Mouse (Mus musculus): Measurements from ENCODE around the gene Aspm. TPM values are rescaled to one million over a fixed set of nuclear protein-coding genes. Genes with fewer than 3 reads are reported as not detected.

The Aspm gene
- polyA plus RNA-seq, 2 experiments = 6.6 to 11.4 TPM

- Histone ChIP-seq H3K9ac (replicated peaks) (no peak overlapping the region), H3K9me3 (ENCODE audit: control insufficient read depth, low read length) (no peaks in the 10 kb centered on the region), H3K36me3 (replicated peaks; ENCODE audit: control insufficient read depth, insufficient read depth, low read depth) (peaks cover 21% of the 10 kb centered on the region), H3K4me1 (replicated peaks; ENCODE audit: control insufficient read depth in 2 of 2, insufficient read depth in 2 of 2, low read length in 1 of 2) (no peaks in the 10 kb centered on the region), H3K4me2 (ENCODE audit: low read depth) (no peak overlapping the region), H3K27me3 (ENCODE audit: control insufficient read depth, insufficient read depth, low read length) (no peaks in the 10 kb centered on the region), H3K27ac (no peak overlapping the region), H3K4me3 (ENCODE audit: insufficient read depth in 1 of 2, low read depth in 2 of 2, low read length in 2 of 2) (no peak overlapping the region)
- ATAC-seq (ENCODE audit: insufficient read depth) (no peak), DNase-seq (ENCODE audit: low read depth in 3 of 3, low spot score in 3 of 3) (no peak)
- WGBS (ENCODE audit: insufficient replicate concordance) = 76% methylated on average over 3 of the region's 3 CpGs
- TF ChIP-seq CTCF (IDR thresholded peaks at IDR 0.05; ENCODE audit: low read depth) (no peak), EP300 (IDR thresholded peaks at IDR 0.05; ENCODE audit: low read depth) (no peak)
Measured at GRCm38 (mm10) chr1:139496212-139496611, 41.6 kb downstream of the Aspm start.

DNA sequence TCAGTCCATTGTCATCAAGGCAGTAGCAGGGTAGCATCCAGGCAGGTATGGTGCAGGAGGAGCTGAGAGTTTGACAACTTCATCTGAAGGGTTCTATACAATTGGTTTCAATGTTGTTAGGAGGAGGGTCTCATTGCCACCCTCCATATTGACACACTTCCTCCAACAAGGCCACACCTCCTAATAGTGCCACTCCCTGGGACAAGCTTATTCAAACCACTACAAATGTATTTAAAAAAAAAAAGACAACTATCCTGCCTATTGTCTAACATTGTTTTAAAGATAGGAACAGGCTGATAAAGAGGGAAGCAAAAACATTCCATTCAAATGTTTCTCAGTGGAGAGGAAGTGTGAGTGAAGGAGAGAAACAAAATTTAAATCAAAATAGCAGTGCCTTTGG is 45.2 kb downstream of the Aspm start:
- H3K9ac ChIP-seq (replicated peaks) = no peak overlapping the region
- ATAC-seq (ENCODE audit: insufficient read depth) (no peak), DNase-seq (ENCODE audit: low read depth in 3 of 3, low spot score in 3 of 3) (no peak)
- TF ChIP-seq CTCF (IDR thresholded peaks at IDR 0.05; ENCODE audit: low read depth) = no peak
- no peak for TF ChIP-seq EP300 (IDR thresholded peaks at IDR 0.05; ENCODE audit: low read depth)
- no peaks in the 10 kb centered on the region for H3K27me3 ChIP-seq (ENCODE audit: control insufficient read depth, insufficient read depth, low read length)
- H3K27ac ChIP-seq = no peak overlapping the region
- H3K9me3 ChIP-seq (ENCODE audit: control insufficient read depth, low read length) = no peaks in the 10 kb centered on the region
- no peaks in the 10 kb centered on the region for H3K4me1 ChIP-seq (replicated peaks; ENCODE audit: control insufficient read depth in 2 of 2, insufficient read depth in 2 of 2, low read length in 1 of 2)
- no peaks in the 10 kb centered on the region; the same call in 1 of the 2 replicates for H3K36me3 ChIP-seq (replicated peaks; ENCODE audit: control insufficient read depth, insufficient read depth, low read depth)
- no peak overlapping the region for H3K4me3 ChIP-seq (ENCODE audit: insufficient read depth in 1 of 2, low read depth in 2 of 2, low read length in 2 of 2)
- H3K4me2 ChIP-seq (ENCODE audit: low read depth) = no peak overlapping the region

GRCm38 (mm10) chr1:139501258-139501752 is 46.7 kb downstream of the Aspm start, which contains the start of gene F13b:
Gene F13b, plus strand, starts transcription at chr1:139501702.
- Histone ChIP-seq H3K4me2 (ENCODE audit: low read depth) (peak within 1 kb of the TSS; percentile 21), H3K9me3 (ENCODE audit: control insufficient read depth, low read length) (no peaks in the 10 kb centered on the region), H3K27me3 (ENCODE audit: control insufficient read depth, insufficient read depth, low read length) (no peaks in the 10 kb centered on the region), H3K4me3 (ENCODE audit: insufficient read depth in 1 of 2, low read depth in 2 of 2, low read length in 2 of 2) (no peak within 1 kb of the TSS), H3K9ac (replicated peaks) (no peak within 1 kb of the TSS), H3K4me1 (replicated peaks; ENCODE audit: control insufficient read depth in 2 of 2, insufficient read depth in 2 of 2, low read length in 1 of 2) (no peaks in the 10 kb centered on the region), H3K36me3 (replicated peaks; ENCODE audit: control insufficient read depth, insufficient read depth, low read depth) (no peaks in the 10 kb centered on the region), H3K27ac (no peak within 1 kb of the TSS)
- no peak for TF ChIP-seq EP300 (IDR thresholded peaks at IDR 0.05; ENCODE audit: low read depth)
- TF ChIP-seq CTCF (IDR thresholded peaks at IDR 0.05; ENCODE audit: low read depth) = no peak
- WGBS (ENCODE audit: insufficient replicate concordance) = 64% methylated on average over 3 of the region's 3 CpGs
- DNase-seq (ENCODE audit: low read depth in 3 of 3, low spot score in 3 of 3) (peak in 1 of 3 experiments; percentile 6), ATAC-seq (ENCODE audit: insufficient read depth) (no peak)

DNA sequence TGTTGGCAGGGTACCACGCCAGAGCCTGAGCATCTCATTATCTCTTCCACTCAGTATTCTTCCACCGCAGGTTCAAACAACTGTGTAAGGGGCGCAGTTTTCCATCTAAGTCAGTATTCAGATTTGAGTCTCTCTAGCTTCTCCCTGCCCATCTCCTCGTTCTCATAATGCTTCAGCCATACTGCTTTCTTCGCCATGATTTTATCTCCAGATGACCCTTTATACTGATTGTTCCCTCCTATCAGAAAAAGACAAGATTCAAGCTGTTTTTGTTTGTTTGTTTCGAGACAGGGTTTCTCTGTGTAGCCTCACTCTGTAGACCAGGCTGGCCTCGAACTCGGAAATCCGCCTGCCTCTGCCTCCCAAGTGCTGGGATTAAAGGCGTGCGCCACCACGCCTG is 60.0 kb downstream of the Aspm start:
- Histone ChIP-seq H3K4me1 (replicated peaks; ENCODE audit: control insufficient read depth in 2 of 2, insufficient read depth in 2 of 2, low read length in 1 of 2) (no peaks in the 10 kb centered on the region), H3K9ac (replicated peaks) (no peak overlapping the region)
- TF ChIP-seq CTCF (IDR thresholded peaks at IDR 0.05; ENCODE audit: low read depth) = no peak
- no peak for TF ChIP-seq EP300 (IDR thresholded peaks at IDR 0.05; ENCODE audit: low read depth)

More for the DNA sequence above, 60.0 kb downstream of the Aspm start:
- 74% methylated on average over 12 of the region's 12 CpGs for WGBS (ENCODE audit: insufficient replicate concordance)
- Histone ChIP-seq H3K4me2 (ENCODE audit: low read depth) (no peak overlapping the region), H3K4me3 (ENCODE audit: insufficient read depth in 1 of 2, low read depth in 2 of 2, low read length in 2 of 2) (no peak overlapping the region), H3K36me3 (replicated peaks; ENCODE audit: control insufficient read depth, insufficient read depth, low read depth) (no peaks in the 10 kb centered on the region), H3K27me3 (ENCODE audit: control insufficient read depth, insufficient read depth, low read length) (no peaks in the 10 kb centered on the region), H3K27ac (no peak overlapping the region), H3K9me3 (ENCODE audit: control insufficient read depth, low read length) (no peaks in the 10 kb centered on the region)
- no peak for DNase-seq (ENCODE audit: low read depth in 3 of 3, low spot score in 3 of 3)
- no peak for ATAC-seq (ENCODE audit: insufficient read depth)

Other genes starting within 250 kb of the Aspm start
- gene Crb1, start 77.7 kb upstream of the Aspm start, polyA plus RNA-seq (2012; rRNA removed) = 0.01 TPM in 1 of 2 replicates, not detected in the other
- not detected in 2 replicates for gene Crb1, start 77.7 kb upstream of the Aspm start, polyA plus RNA-seq (2014; fragmentation: Nextera tagmentation; extraction: Ambion mirVana)
- 1.1 and 1.6 TPM in 2 replicates for gene Zbtb41, start 32.5 kb upstream of the Aspm start, polyA plus RNA-seq (2012; rRNA removed)
- 2.2 and 3.2 TPM in 2 replicates for gene Zbtb41, start 32.5 kb upstream of the Aspm start, polyA plus RNA-seq (2014; fragmentation: Nextera tagmentation; extraction: Ambion mirVana)
- 8.7 and 16.1 TPM in 2 replicates for gene F13b, start 46.9 kb downstream of the Aspm start, polyA plus RNA-seq (2012; rRNA removed)
- gene F13b, start 46.9 kb downstream of the Aspm start, polyA plus RNA-seq (2014; fragmentation: Nextera tagmentation; extraction: Ambion mirVana) = 15.6 and 16.7 TPM in 2 replicates
- 1.3 and 1.8 TPM in 2 replicates for gene Cfhr1, start 105.5 kb downstream of the Aspm start, polyA plus RNA-seq (2012; rRNA removed)
- 1.5 and 2.5 TPM in 2 replicates for gene Cfhr1, start 105.5 kb downstream of the Aspm start, polyA plus RNA-seq (2014; fragmentation: Nextera tagmentation; extraction: Ambion mirVana)

All from liver, embryonic 14.5 days (tissue).